Mouse (Mus musculus) forebrain, embryonic 12.5 days (tissue): ENCODE results near the gene Foxj1. TPM values are rescaled to one million over a fixed set of nuclear protein-coding genes. Genes with fewer than 3 reads are reported as not detected.

Experiments
- polyA plus RNA-seq: library from polyadenylated mRNA; unstranded; fragments of >200 nt; fragmentation: Nextera tagmentation; extraction: Ambion mirVana; gene quantifications from 2 replicates; pipeline ENCODE4 v1.2.1, GENCODE M21; 2016

The Foxj1 gene
- polyA plus RNA-seq, 1 experiment from 2014 or later = 14.3 TPM

Other genes with a start within 250 kb of the Foxj1 start
- 92.3 and 101 TPM in 2 replicates for gene Wbp2, start 248.4 kb downstream of the Foxj1 start, polyA plus RNA-seq
- gene Trim47, start 208.2 kb downstream of the Foxj1 start, polyA plus RNA-seq = 2.7 and 3.2 TPM in 2 replicates
- gene Trim65, start 204.3 kb downstream of the Foxj1 start, polyA plus RNA-seq = 1.9 and 2.1 TPM in 2 replicates
- gene Mrpl38, start 196.5 kb downstream of the Foxj1 start, polyA plus RNA-seq = 89.6 and 90.5 TPM in 2 replicates
- gene Fbf1, start 167.2 kb downstream of the Foxj1 start, polyA plus RNA-seq = 80.8 and 85.2 TPM in 2 replicates
- 55.9 and 57.4 TPM in 2 replicates for gene Ten1, start 136.5 kb downstream of the Foxj1 start, polyA plus RNA-seq
- 36.0 and 36.8 TPM in 2 replicates for gene Acox1, start 136.4 kb downstream of the Foxj1 start, polyA plus RNA-seq
- 0.61 and 0.65 TPM in 2 replicates for gene Evpl, start 97.3 kb downstream of the Foxj1 start, polyA plus RNA-seq
- 84.8 and 86.5 TPM in 2 replicates for gene Srp68, start 61.2 kb downstream of the Foxj1 start, polyA plus RNA-seq
- gene Galr2, start 54.5 kb downstream of the Foxj1 start, polyA plus RNA-seq = 0.19 and 0.46 TPM in 2 replicates
- 73.3 and 78.8 TPM in 2 replicates for gene Exoc7, start 28.2 kb downstream of the Foxj1 start, polyA plus RNA-seq
- gene Rnf157, start 77.6 kb upstream of the Foxj1 start, polyA plus RNA-seq = 23.3 and 36.8 TPM in 2 replicates
- gene Ubald2, start 98.7 kb upstream of the Foxj1 start, polyA plus RNA-seq = 50.9 and 59.6 TPM in 2 replicates
- not detected in 2 replicates for gene Qrich2, start 130.8 kb upstream of the Foxj1 start, polyA plus RNA-seq
- 174 and 176 TPM in 2 replicates for gene Prpsap1, start 158.8 kb upstream of the Foxj1 start, polyA plus RNA-seq
- 2.0 and 3.3 TPM in 2 replicates for gene Sphk1, start 195.5 kb upstream of the Foxj1 start, polyA plus RNA-seq
- 12.5 and 17.3 TPM in 2 replicates for gene Ube2o, start 246.0 kb upstream of the Foxj1 start, polyA plus RNA-seq